Mouse (Mus musculus): ENCODE measurements around the gene Pigr.

Pigr gene

DNA sequence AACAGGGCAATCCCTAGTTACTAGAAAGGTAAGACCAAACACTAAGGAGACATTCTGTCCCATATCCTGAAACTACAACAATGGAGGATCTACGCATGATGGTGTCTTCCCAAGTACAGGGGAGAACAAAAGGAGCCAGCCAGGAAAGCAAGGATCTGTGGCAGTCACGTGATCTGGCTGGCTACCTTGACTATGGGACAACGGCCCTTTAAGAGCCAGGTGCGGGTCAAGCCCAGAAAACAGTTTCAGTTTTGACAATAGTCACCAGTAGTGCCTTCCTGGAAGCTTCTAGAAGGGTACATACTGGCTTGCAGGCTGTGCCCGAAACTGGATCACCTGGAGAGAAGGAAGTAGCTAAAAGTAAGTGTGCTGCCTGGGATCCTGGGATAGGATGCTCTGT, at the start of gene Pigr:
TSS of gene Pigr (plus strand) at position 237 of the 400 bp plus-strand sequence.
- WGBS, result 92% methylated on average over 5 of the region's 5 CpGs

- WGBS, result 88% methylated on average over 3 of the region's 3 CpGs
Measured at GRCm38 (mm10) chr1:130779867-130780266, 46.6 kb upstream of the Pigr start.

DNA sequence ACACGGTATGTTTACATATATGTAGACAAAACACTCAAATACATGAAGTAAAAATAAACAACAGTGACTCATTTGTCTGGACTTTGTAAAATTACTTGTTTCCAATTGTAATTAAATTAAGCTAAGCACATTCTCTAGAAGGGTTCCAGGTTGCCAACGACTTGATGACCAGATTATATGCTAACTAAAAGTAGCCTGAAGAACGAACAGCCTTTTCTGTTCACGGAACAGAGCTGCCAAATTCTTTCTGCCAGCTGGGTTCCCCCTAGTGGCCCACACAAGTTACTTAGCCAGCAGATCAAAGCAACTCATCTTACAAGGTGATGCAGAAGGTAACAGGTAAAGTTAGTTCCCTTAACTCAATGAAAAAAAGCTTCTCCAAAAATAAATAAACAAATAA, 42.4 kb upstream of the Pigr start:
- 9% methylated on average over 4 of the region's 4 CpGs for WGBS

DNA sequence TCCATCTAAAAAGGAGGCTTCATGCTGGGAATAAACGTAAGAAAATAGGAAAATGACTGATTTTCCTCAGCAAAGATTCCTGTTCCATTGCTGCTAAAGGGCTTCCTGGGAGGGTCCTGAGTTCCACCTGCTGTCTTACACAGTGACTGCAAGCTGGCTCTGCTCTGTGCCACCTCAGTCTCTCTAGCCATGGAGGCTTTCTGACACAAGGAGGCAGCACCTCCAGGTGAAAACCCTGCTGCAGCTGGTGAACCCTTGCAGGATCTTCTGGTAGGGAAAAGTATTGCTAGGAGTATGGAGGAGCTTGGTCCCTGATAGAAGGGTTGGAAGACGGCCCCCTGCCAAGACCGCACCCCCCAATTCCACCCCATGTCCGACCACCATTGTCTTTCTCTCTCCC, 39.5 kb upstream of the Pigr start:
- WGBS, result 56% methylated on average over 4 of the region's 4 CpGs

DNA sequence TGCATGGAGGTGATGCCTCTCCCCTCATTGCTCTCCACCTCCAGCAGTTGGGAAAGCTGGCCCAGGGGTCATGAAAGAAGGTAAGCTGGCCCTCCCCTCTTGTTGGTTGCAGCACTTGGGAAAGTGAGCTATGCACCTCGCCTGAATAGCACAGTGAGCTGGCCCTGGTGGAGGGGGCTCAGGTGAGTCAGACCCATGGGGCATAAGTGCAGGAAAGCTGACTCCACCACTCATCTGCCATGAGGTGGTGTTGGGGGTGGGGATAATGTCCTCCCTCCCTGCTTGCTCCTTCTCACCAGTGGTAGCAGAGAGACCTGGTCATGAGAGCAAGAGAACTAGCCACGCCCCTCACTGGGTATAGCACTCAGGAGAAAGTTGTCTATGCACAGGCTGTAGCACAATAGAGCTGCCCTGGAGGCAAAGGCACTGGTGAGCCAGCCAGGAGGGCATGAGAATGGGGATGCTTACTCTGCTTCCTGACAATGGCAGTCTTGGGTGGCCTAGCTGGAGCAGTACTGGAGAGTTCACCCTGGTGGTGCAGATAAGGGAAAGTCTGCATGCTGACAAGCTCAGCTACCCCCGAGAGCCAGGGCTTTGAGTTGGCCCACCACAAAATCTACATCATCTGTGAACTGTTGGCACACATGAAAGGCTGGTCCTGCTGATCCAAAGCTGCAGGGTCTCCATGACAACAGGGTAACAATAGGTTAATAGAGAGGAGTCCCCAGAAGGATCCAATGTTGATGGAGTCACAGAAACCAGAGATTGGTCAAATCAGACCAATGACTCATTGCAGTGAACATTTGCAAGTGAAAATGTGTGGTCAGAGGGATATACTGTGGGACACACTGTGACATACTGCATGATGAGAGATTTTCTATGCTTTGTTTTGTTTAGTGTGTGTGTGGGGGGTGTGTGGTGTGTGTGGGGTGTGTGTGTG, 36.7 kb upstream of the Pigr start:
- 59% methylated on average over 3 of the region's 3 CpGs for whole genome bisulfite sequencing

DNA sequence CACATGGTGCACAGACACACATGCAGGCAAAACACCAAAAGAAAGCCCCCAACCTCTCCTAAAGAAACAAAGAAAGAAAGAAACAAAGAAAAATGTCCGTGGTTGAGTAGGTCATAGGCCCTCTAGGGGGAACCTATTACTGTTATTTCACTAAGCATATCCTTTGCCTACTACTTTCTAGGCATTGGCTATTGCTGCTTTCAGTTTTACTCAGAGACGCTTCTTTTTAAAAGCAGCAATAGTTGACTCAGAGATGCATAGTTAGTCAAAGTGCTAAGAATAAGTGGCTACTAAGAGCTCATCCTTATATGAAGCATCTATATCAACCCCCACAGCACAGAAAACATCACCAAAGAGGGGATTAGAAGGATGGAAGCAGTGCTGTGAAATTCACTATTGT, 31.2 kb upstream of the Pigr start:
- 52% methylated on average over 2 of the region's 2 CpGs for WGBS

DNA sequence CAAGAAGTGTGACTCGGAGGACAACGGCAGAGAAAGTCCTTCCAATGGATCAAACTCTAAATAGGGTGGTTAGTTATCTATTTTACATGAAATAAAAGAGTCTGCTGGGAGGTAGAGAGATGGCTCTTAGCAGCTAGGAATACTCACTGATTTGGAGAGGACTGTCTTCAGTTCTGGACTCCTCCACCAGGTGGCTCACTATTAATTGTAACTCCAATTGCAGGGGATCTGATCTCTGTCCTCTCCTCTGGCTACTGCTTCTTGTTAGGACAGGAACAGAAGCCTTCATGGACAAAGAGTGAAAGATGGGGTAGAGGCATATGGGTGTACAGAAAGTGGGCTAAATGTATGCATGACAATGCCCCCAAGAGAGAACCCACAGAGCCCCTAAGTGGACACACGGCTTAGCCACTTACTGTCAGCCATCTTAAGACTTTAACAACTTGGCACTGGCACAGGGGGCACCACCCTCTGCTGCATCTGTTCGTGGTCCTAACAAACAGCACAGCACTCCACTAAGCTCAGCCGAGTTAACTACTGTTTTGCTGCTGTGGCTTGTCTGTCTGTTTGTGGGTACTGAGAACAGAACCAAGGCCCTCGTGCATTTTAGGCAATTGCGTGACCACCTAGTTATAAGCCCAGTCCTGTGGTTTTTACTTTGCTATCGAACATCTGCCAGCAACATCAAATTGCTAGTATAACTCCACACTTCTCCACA, 29.4 kb upstream of the Pigr start:
- WGBS, result 86% methylated on average over 8 of the region's 8 CpGs

DNA sequence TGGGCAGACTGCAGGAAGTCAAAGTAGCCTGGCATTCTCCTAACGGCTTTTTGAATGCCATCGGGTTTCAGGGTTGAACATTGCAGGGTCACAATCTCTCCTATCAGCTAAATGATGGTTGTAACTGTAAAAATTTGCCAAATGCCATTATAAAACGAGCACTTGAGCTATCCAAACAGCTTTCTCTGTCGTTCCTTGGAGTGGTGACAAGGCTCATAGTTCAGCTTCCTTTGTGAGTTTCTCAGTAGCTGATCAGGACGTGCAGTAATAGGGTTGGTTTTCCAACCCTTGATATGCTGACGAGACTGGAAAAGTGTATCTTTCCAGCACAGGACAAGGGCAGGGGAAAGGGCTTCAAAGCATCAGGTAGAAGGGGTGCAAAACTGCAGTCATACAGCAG, 28.4 kb upstream of the Pigr start:
- WGBS, result 64% methylated on average over 6 of the region's 6 CpGs

DNA sequence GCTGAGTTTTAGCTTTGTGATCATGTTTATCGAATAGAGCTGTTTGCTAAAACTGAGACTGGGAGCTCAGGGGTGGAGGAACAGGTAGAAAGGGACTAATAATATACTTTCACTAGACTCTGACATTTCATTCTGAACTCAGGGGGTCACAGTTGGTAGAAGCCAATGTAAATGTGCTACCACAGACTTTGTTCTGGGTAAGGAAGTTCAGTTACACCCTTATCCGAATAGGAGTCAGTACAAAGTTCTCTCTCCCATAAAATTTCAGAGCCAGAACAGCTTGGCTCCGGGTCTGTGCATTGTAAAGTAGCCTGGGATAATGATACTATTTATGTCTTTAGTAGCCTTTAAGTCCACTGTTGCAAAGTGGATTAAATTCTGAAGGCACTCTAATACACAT, 27.9 kb upstream of the Pigr start:
- WGBS, result 66% methylated on average over 3 of the region's 3 CpGs

DNA sequence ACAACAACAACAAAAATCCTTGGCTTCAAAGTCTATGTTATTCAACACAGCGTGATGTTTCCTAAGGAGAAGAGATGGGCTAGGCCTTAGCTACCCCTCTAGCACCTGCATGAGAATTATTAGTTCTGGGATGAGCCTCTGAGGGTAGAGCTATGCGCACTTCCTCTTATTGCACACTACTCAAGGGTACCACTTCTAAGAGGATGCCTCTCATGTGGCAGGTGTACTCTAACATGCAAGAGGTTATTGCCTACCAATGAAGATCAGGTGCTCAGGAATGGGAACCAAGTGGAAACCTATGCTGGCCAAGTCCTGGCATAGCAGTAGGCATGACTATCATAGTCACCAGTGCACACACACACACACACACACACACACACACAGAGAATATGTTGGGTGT, 27.1 kb upstream of the Pigr start:
- WGBS, result 91% methylated on average over 2 of the region's 2 CpGs

DNA sequence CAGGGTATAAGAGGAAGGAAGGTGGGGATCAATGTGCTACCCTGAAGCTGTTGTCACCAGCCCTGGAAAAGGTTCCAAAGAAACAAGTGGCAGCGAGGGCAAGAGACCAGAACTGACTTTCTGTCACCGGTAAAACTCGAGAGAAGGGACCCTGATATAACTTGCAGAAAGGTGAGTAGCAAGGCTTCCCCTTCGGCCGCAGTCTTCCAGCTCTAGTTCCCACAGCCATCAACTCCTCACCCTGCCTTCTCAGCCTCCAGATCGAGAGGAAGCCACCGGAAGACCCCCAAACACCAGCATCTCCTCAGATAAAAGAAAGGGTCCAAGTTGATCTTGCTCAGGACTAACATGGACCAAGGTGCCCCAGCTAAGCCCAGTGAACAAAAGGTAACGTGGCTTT, 25.9 kb upstream of the Pigr start, which contains the start of gene Fcamr:
TSS of gene Fcamr (plus strand) at position 301 of the 400 bp plus-strand sequence.
- 93% methylated on average over 8 of the region's 8 CpGs for WGBS

GRCm38 (mm10) chr1:130801511-130801910, 25.0 kb upstream of the Pigr start:
- 72% methylated on average over 2 of the region's 2 CpGs for WGBS

DNA sequence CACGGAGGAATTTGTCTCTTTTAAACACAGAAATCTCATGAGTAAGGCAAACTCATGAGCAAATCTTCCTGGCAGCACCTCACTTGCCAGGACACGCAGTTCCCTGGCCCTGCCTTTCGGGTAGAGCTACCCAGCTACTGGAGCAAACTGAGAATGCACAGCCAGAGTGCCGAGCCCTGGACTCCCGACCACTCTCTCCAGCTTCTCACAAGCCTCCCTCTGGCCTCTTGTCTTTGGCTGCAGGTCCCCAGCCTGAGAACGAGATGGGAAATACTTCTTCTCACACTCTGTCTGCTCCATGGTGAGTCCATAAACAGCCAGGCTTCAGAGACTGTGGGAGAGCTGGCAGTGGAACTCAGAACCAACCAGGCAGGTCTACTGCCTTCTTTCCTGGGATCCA, 23.5 kb upstream of the Pigr start:
- WGBS, result 61% methylated on average over 6 of the region's 6 CpGs

GRCm38 (mm10) chr1:130804279-130804678, 22.2 kb upstream of the Pigr start:
- WGBS, result 83% methylated on average over 6 of the region's 6 CpGs

DNA sequence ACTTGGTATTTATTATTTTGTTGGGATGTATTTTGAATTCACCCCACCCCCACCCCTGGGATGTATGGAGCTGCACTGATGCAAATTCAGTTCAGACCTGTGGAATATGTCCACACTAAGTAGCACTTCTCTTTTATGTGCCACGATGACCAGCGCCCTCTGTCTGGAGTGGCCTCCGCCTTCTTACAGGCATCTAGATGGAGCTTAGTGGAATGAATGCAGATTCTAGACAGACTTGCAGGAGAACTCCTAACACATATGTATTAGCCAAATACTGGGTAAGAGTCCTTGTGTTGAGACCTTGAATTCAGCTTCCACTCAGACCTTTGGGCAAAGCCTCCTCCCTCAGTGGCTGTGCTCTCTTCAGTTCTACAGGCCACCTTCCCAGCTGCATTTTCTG, 15.6 kb upstream of the Pigr start:
- WGBS, result 82% methylated on average over 3 of the region's 3 CpGs

GRCm38 (mm10) chr1:130811316-130811715, 15.2 kb upstream of the Pigr start:
- WGBS, result 86% methylated on average over 17 of the region's 17 CpGs

GRCm38 (mm10) chr1:130819737-130820136, 6.7 kb upstream of the Pigr start:
- 88% methylated on average over 1 of the region's 1 CpGs for WGBS

DNA sequence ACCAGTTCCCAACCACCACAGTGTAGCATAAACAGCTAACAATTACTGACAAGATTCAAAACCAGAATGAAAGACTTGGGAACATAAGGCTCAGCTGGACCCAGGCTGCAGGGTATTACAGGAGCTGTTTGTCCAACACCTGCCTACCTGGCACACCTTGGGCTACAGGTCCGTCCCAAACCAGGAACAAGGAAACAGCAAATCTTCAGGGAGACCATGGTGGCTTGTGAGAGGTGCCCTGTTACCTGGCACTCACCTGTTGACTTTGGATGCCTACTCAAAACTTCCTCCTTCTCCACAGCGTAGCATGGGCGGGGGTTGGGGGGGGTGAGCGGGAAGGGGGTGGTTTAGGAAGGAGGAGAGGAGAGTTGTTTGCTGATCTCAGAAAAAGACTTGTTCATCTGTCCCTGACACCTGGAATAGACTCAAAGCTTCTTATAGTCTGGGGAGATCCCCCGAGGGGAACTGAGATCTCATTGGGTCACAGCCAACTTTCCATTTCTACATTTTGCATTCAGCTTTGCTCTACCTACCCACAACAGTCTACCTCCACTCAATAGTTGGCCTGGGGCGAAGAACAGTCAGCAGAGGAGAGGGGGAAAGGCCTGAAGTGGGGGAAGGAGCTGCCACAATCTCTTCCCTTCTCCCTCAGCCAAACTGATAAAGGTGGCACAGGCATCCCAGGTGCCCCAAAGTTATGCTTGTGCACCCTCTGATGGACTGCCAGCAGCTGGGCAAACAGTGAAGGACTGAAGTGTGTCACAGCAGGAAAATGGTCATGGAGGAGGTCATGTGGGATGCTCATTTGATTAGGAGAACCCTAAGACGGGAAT, 6.0 kb upstream of the Pigr start:
- WGBS, result 79% methylated on average over 7 of the region's 7 CpGs

GRCm38 (mm10) chr1:130821149-130821471, 5.4 kb upstream of the Pigr start:
- 89% methylated on average over 2 of the region's 2 CpGs for WGBS

DNA sequence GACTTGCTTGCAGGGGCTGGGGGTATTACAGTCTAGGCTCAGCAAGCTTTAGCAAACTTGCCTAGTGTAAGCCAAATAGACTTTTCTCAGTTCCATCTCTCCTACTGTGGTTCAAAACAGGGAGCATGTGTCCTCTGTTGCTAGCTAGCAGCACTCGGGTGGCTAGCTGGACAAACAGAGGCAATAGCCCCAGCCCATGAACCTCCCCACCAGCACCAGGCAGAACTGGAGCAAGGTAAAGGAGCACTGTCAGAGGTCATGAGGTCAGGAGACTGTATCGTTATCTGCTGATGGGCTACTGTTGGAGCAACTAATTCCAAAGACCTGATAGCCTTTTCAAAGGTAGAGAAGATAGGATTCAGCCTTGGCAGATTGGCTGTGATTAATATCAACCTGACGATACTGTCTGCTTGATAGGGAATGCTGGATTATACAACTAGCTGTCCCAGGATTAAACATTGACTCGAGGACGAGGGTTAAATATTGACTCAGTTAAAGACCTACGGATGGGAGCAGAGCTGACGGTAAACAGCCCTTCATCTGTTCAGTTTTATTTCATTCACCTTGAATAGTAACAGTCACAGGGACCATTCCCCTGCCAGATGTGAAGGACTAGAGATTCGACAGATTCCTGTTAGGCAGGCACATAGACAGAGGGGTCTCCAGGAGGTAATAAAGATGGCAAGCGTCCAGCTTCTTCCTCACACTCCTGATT, 4.4 kb upstream of the Pigr start:
- WGBS, result 92% methylated on average over 9 of the region's 9 CpGs

DNA sequence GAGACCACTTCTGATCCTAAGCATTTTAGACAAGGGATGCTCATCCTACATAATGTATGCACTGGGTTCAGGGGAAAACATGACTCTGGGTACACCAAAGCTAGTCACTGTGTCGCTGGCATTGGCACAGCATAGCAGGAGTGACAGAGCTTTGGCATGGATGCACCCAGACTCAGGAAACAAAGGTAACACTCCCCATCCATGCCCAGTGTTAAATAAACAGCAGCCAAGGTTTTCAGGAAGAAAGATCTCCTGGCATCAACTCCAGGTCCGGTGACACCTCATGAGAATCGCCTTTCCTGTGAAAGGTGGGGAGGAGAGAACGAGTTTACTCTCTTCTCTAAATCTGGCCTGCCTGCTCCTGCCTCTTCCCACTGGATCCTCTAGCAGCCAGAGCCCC, 2.2 kb downstream of the Pigr start:
- WGBS, result 67% methylated on average over 4 of the region's 4 CpGs

All from cerebral cortex, adult 2 months (tissue).